Mouse (Mus musculus) heart, postnatal 36 days (tissue): ENCODE measurements around the gene Gm10715. TPM values are rescaled to one million over a fixed set of nuclear protein-coding genes. Genes with fewer than 3 reads are reported as not detected.
"Not testable (repeated sequence)": the region's sequence is repeated elsewhere in the genome, so short reads cannot be mapped to it uniquely, and the experiment has no call there.

Source experiments
- DNase-seq, 2 experiments: peaks; one replicate each; pipeline ENCODE4 v3.0.0; 2021 to 2022
- intact Hi-C: fragments of 180-260 bp; cut with DNase I; formaldehyde crosslinking; loops from one replicate; pipeline ENCODE4 v1.15.1; 2025
- total RNA-seq, 2 experiments: library from RNA; stranded (reverse); gene quantifications; 2 replicates each; pipeline ENCODE4 v1.2.3; 2021

Gm10715 gene
- total RNA-seq, result not detected

DNA sequence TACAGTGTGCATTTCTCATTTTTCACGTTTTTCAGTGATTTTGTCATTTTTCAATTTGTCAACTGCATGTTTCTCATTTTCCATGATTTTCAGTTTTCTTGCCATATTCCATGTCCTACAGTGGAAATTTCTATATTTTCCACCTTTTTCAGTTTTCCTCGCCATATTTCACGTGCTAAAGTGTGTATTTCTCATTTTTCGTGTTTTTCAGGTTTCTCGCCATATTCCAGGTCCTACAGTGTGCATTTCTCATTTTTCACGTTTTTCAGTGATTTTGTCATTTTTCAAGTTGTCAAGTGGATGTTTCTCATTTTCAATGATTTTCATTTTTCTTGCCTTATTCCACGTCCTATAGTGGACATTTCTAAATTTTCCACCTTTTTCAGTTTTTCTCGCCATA is at the start of gene Gm10715:
TSS of gene Gm10715 (plus strand) at position 301 of the 400 bp plus-strand sequence.
- intact Hi-C loops, DNase-seq: not testable (repeated sequence)

DNA sequence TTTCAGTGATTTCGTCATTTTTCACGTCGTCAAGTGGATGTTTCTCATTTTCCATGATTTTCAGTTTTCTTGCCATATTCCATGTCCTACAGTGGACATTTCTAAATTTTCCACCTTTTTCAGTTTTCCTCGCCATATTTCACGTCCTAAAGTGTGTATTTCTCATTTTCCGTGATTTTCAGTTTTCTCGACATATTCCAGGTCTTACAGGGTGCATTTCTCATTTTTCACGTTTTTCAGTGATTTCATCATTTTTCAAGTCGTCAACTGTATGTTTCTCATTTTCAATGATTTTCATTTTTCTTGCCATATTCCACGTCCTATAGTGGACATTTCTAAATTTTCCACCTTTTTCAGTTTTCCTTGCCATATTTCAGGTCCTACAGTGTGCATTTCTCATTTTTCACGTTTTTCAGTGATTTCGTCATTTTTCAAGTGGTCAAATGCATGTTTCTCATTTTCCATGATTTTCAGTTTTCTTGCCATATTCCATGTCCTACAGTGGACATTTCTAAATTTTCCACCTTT is 36.2 kb upstream of the Gm10715 start, which contains the start of gene Gm10722:
TSS of gene Gm10722 (plus strand) at position 478 of the 528 bp plus-strand sequence.
- intact Hi-C loops, result not testable (repeated sequence)
- DNase-seq, result peak in 1 of 2 experiments; percentile 29

DNA sequence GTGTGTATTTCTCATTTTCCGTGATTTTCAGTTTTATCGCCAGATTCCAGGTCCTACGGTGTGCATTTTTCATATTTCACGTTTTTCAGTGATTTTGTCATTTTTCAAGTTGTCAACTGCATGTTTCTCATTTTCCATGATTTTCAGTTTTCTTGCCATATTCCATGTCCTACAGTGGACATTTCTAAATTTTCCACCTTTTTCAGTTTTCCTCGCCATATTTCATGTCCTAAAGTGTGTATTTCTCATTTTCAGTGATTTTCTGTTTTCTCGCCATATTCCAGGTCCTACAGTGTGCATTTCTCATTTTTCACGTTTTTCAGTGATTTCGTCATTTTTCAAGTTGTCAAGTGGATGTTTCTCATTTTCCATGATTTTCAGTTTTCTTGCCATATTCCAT is 35.7 kb upstream of the Gm10715 start:
- peak; percentile 2 to 3 for DNase-seq
- intact Hi-C loops, result not testable (repeated sequence)

DNA sequence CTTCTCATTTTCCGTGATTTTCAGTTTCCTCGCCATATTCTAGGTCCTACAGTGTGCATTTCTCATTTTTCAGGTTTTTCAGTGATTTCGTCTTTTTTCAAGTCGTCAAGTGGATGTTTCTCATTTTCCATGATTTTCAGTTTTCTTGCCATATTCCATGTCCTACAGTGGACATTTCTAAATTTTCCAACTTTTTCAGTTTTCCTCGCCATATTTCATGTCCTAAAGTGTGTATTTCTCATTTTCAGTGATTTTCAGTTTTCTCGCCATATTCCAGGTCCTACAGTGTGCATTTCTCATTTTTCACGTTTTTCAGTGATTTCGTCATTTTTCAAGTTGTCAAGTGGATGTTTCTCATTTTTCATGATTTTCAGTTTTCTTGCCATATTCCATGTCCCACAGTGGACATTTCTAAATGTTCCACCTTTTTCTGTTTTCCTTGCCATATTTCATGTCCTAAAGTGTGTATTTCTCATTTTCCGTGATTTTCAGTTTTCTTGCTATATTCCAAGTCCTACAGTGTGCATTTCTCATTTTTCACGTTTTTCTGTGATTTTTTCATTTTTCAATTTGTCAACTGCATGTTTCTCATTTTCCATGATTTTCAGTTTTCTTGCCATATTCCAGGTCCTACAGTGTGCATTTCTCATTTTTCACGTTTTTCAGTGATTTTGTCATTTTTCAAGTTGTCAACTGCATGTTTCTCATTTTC is 34.6 kb upstream of the Gm10715 start:
- intact Hi-C loops, result not testable (repeated sequence)
- DNase-seq, result peak; percentile 94 to 95

DNA sequence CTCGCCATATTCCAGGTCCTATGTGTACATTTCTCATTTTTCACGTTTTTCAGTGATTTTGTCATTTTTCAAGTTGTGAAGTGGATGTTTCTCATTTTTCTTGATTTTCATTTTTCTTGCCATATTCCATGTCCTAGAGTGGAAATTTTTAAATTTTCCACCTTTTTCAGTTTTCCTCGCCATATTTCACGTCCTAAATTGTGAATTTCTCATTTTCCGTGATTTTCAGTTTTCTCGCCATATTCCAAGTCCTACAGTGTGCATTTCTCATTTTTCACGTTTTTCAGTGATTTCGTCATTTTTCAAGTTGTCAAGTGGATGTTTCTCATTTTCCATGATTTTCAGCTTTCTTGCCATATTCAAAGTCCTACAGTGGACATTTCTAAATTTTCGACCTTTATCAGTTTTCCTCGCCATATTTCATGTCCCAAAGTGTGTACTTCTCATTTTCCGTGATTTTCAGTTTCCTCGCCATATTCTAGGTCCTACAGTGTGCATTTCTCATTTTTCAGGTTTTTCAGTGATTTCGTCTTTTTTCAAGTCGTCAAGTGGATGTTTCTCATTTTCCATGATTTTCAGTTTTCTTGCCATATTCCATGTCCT is 33.8 kb upstream of the Gm10715 start, which contains the start of gene Gm11168:
TSS of gene Gm11168 (plus strand) at position 553 of the 603 bp plus-strand sequence.
- intact Hi-C loops, DNase-seq: not testable (repeated sequence)

DNA sequence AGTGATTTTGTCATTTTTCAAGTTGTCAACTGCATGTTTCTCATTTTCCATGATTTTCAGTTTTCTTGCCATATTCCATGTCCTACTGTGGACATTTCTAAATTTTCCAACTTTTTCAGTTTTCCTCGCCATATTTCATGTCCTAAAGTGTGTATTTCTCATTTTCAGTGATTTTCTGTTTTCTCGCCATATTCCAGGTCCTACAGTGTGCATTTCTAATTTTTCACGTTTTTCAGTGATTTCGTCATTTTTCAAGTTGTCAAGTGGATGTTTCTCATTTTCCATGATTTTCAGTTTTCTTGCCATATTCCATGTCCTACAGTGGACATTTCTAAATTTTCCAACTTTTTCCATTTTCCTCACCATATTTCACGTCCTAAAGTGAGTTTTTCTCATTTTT is 30.5 kb upstream of the Gm10715 start:
- intact Hi-C loops, DNase-seq: not testable (repeated sequence)

DNA sequence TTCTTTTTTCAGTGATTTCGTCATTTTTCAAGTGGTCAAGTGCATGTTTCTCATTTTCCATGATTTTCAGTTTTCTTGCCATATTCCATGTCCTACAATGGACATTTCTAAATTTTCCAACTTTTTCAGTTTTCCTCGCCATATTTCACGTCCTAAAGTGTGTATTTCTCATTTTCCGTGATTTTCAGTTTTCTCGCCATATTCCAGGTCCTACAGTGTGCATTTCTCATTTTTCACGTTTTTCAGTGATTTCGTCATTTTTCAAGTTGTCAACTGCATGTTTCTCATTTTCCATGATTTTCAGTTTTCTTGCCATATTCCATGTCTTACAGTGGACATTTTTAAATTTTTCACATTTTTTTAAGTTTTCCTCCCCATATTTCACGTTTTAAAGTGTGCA is 30.0 kb upstream of the Gm10715 start:
- DNase-seq, result peak; percentile 75 to 89
- intact Hi-C loops, result not testable (repeated sequence)

DNA sequence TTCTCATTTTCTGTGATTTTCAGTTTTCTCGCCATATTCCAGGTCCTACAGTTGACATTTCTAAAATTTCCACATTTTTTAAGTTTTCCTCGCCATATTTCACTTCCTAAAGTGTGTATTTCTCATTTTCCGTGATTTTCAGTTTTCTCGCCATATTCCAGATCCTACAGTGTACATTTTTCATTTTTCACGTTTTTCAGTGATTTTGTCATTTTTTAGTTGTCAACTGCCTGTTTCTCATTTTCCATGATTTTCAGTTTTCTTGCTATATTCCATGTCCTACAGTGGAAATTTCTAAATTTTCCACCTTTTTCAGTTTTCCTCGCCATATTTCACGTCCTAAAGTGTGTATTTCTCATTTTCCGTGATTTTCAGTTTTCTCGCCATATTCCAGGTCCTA is 29.4 kb upstream of the Gm10715 start:
- DNase-seq, intact Hi-C loops: not testable (repeated sequence)

DNA sequence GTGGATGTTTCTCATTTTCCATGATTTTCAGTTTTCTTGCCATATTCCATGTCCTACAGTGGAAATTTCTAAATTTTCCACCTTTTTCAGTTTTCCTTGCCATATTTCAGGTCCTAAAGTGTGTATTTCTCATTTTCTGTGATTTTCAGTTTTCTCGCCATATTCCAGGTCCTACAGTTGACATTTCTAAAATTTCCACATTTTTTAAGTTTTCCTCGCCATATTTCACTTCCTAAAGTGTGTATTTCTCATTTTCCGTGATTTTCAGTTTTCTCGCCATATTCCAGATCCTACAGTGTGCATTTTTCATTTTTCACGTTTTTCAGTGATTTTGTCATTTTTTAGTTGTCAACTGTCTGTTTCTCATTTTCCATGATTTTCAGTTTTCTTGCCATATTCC is 27.3 kb upstream of the Gm10715 start:
- DNase-seq, intact Hi-C loops: not testable (repeated sequence)

DNA sequence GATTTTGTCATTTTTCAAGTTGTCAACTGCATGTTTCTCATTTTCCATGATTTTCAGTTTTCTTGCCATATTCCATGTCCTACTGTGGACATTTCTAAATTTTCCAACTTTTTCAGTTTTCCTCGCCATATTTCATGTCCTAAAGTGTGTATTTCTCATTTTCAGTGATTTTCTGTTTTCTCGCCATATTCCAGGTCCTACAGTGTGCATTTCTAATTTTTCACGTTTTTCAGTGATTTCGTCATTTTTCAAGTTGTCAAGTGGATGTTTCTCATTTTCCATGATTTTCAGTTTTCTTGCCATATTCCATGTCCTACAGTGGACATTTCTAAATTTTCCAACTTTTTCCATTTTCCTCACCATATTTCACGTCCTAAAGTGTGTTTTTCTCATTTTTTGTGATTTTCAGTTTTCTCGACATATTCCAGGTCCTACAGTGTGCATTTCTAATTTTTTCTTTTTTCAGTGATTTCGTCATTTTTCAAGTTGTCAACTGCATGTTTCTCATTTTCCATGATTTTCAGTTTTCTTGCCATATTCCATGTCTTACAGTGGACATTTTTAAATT is 24.5 kb upstream of the Gm10715 start:
- DNase-seq, intact Hi-C loops: not testable (repeated sequence)

DNA sequence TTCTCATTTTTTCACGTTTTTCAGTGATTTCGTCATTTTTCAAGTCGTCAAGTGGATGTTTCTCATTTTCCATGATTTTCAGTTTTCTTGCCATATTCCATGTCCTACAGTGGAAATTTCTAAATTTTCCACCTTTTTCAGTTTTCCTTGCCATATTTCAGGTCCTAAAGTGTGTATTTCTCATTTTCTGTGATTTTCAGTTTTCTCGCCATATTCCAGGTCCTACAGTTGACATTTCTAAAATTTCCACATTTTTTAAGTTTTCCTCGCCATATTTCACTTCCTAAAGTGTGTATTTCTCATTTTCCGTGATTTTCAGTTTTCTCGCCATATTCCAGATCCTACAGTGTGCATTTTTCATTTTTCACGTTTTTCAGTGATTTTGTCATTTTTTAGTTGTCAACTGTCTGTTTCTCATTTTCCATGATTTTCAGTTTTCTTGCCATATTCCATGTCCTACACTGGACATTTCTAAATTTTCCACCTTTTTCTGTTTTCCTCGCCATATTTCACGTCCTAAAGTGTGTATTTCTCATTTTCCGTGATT is 23.9 kb upstream of the Gm10715 start, which contains the start of gene Gm10721:
TSS of gene Gm10721 (plus strand) at position 408 of the 547 bp plus-strand sequence.
- DNase-seq, intact Hi-C loops: not testable (repeated sequence)

DNA sequence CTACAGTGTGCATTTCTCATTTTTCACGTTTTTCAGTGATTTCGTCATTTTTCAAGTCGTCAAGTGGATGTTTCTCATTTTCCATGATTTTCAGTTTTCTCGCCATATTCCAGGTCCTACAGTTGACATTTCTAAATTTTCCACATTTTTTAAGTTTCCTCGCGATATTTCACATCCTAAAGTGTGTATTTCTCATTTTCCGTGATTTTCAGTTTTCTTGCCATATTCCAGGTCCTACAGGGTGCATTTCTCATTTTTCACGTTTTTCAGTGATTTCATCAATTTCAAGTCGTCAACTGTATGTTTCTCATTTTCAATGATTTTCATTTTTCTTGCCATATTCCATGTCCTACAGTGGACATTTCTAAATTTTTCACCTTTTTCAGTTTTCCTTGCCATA is 21.3 kb upstream of the Gm10715 start, which contains the start of gene Gm10720:
TSS of gene Gm10720 (plus strand) at position 301 of the 400 bp plus-strand sequence.
- intact Hi-C loops, DNase-seq: not testable (repeated sequence)

DNA sequence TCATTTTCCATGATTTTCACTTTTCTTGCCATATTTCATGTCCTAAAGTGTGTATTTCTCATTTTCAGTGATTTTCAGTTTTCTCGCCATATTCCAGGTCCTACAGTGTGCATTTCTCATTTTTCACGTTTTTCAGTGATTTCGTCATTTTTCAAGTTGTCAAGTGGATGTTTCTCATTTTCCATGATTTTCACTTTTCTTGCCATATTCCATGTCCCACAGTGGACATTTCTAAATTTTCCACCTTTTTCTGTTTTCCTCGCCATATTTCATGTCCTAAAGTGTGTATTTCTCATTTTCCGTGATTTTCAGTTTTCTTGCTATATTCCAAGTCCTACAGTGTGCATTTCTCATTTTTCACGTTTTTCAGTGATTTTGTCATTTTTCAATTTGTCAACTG is 20.8 kb upstream of the Gm10715 start:
- intact Hi-C loops, DNase-seq: not testable (repeated sequence)

DNA sequence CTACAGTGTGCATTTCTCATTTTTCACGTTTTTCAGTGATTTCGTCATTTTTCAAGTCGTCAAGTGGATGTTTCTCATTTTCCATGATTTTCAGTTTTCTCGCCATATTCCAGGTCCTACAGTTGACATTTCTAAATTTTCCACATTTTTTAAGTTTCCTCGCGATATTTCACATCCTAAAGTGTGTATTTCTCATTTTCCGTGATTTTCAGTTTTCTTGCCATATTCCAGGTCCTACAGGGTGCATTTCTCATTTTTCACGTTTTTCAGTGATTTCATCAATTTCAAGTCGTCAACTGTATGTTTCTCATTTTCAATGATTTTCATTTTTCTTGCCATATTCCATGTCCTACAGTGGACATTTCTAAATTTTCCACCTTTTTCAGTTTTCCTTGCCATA is 19.6 kb upstream of the Gm10715 start, which contains the start of gene Gm10719:
TSS of gene Gm10719 (plus strand) at position 301 of the 400 bp plus-strand sequence.
- intact Hi-C loops, result not testable (repeated sequence)

DNA sequence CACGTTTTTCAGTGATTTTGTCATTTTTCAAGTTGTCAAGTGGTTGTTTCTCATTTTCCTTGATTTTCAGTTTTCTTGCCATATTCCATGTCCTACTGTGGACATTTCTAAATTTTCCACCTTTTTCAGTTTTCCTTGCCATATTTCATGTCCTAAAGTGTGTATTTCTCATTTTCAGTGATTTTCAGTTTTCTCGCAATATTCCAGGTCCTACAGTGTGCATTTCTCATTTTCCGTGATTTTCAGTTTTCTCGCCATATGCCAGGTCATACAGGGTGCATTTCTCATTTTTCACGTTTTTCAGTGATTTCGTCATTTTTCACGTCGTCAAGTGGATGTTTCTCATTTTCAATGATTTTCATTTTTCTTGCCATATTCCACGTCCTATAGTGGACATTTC is 17.7 kb upstream of the Gm10715 start:
- DNase-seq, result peak in 1 of 2 experiments; percentile 7
- intact Hi-C loops, result not testable (repeated sequence)

More for the DNA sequence above, 19.6 kb upstream of the Gm10715 start, which contains the start of gene Gm10719:
- DNase-seq, result not testable (repeated sequence)

DNA sequence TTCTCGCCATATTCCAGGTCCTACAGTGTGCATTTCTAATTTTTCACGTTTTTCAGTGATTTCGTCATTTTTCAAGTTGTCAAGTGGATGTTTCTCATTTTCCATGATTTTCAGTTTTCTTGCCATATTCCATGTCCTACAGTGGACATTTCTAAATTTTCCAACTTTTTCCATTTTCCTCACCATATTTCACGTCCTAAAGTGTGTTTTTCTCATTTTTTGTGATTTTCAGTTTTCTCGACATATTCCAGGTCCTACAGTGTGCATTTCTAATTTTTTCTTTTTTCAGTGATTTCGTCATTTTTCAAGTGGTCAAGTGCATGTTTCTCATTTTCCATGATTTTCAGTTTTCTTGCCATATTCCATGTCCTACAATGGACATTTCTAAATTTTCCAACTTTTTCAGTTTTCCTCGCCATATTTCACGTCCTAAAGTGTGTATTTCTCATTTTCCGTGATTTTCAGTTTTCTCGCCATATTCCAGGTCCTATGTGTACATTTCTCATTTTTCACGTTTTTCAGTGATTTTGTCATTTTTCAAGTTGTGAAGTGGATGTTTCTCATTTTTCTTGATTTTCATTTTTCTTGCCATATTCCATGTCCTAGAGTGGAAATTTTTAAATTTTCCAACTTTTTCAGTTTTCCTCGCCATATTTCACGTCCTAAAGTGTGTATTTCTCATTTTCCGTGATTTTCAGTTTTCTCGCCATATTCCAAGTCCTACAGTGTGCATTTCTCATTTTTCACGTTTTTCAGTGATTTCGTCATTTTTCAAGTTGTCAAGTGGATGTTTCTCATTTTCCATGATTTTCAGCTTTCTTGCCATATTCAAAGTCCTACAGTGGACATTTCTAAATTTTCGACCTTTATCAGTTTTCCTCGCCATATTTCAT is 16.6 kb upstream of the Gm10715 start:
- DNase-seq, result peak; percentile 23 to 54
- intact Hi-C loops, result not testable (repeated sequence)

DNA sequence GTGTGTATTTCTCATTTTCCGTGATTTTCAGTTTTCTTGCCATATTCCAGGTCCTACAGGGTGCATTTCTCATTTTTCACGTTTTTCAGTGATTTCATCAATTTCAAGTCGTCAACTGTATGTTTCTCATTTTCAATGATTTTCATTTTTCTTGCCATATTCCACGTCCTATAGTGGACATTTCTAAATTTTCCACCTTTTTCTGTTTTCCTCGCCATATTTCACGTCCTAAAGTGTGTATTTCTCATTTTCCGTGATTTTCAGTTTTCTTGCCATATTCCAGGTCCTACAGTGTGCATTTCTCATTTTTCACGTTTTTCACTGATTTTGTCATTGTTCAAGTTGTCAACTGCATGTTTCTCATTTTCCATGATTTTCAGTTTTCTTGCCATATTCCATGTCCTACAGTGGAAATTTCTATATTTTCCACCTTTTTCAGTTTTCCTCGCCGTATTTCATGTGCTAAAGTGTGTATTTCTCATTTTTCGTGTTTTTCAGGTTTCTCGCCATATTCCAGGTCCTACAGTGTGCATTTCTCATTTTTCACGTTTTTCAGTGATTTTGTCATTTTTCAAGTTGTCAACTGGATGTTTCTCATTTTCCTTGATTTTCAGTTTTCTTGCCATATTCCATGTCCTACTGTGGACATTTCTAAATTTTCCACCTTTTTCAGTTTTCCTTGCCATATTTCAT is 14.2 kb upstream of the Gm10715 start:
- peak; percentile 60 to 61 for DNase-seq
- intact Hi-C loops, result not testable (repeated sequence)

DNA sequence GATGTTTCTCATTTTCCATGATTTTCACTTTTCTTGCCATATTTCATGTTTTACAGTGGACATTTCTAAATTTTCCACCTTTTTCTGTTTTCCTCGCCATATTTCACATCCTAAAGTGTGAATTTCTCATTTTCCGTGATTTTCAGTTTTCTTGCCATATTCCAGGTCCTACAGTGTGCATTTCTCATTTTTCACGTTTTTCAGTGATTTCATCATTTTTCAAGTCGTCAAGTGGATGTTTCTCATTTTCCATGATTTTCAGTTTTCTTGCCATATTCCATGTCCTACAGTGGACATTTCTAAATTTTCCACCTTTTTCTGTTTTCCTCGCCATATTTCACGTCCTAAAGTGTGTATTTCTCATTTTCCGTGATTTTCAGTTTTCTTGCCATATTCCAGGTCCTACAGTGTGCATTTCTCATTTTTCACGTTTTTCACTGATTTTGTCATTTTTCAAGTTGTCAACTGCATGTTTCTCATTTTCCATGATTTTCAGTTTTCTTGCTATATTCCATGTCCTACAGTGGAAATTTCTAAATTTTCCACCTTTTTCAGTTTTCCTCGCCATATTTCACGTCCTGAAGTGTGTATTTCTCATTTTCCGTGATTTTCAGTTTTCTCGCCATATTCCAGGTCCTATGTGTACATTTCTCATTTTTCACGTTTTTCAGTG is 13.2 kb upstream of the Gm10715 start, which contains the start of gene Gm10718:
TSS of gene Gm10718 (plus strand) at position 236 of the 673 bp plus-strand sequence.
- intact Hi-C loops, result not testable (repeated sequence)
- peak in 1 of 2 experiments; percentile 5 for DNase-seq
